Mouse (Mus musculus) ZHBTc4 (cell line): ENCODE data around the gene Msi2.

Source experiments
- DNase-seq: peaks from one replicate; pipeline ENCODE4 v3.0.0-alpha.2; 2011; ENCODE audit warnings: low read depth, low spot score

Msi2 gene

DNA sequence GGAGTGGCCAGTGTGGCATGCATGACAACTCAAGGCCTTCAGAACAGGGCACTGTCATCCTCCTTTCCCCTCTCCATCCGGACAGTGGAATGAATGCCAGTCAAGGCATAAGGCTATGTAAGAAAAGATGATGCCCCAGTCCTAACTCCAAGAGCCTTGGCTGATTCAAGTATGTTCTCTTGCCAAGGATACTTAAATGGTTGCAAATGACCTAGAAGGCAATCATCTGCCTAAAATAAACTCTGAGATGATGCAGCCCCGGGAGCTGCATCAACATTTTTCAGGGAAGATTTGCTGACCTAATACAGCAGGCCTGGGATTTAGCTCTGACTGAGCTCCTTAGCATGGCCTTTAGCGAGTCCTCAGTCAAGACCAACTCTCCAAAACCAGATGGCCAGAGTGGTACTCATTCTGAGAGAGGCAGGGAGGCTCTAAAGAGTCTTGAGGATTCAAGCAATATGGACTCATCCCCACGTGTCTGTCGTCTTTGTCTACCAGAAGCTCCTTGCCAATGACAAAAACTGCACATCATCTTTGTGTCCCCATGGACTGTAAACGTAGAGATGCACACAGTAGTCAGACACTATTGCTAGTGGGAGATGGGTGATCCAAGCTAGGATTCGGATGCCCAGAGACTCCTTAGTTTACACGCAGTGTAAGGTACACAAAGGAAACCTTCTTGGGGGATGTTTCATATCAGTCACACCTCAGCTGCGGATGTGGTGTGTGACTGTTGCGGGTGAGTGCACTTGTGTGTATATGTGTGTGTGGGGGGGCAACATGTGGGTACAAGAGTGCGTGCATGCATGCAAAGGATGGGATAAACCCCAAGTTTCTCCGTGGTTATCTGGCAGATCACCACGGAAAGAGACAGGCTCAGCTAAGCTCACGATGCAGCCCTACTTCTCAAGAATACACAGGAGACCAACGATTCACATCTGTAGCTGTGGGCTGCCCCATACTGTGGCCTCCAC lies 176.4 kb downstream of the Msi2 start:
- no peak for DNase-seq

DNA sequence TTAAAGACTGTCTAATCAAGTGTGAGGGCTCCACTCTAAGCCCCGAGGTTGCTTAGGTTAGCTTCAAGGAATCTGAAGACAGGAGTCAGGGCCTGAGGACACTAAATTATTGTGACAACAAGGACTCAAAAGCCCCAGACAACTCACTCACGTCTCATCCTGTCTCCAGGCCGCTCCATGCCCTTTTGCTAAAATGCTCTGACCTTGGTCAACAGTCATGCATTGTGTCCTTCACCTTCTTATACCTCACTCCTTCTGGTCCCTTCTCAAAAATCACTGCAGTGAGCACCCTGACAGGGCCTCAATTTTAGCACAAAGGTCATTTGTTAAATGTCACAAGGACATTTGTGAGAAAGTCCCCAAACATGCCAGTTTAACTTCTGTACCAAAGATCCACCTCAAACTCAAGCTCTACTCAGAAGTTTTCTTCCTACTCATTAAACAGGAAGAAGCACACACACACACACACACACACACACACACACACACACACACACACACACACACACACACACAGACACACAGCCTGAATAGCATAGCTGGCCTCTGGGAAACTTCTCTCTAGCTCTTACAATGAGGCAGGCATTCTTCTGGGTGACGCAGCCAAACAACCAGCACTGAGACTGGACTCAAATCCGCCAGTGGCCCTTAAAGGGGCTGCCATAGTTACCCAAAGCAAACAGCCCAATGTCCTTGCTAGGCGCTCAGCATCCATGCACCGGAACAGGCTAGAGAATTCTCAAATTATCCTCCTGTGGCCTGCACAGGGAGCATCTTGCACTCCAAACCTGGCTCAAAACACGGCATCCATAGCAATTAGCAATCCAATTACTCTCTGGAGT lies 178.5 kb downstream of the Msi2 start:
- no peak for DNase-seq

DNA sequence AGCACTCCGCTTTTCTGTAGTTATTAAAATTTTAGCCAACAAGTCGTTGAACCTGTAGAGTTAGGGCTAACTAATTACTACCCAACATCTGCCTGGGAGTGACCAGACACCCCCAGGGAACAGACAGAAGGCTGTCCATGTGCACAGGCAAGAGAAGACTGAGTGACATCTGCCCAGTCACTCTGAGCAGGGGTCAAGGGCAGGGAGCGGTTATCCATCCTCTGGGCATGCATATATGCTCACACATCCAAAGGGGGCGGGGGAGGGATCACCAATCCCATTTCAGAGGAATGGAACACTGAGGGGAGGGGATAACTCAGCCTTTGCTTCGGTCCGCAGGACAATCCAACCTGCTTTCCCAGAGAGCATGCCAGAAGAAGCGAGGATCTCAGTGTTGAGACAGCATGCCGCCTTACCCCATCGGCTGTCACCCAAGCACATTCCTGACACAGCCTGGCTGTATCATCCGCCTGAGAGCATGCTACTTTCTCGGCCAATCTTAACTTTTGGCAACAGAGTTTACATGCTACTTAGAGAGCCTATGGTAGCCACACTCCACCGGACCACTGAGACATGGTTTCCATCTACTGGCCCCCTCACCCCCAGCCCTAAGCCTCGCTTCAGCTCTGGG lies 179.5 kb downstream of the Msi2 start:
- DNase-seq, result no peak

DNA sequence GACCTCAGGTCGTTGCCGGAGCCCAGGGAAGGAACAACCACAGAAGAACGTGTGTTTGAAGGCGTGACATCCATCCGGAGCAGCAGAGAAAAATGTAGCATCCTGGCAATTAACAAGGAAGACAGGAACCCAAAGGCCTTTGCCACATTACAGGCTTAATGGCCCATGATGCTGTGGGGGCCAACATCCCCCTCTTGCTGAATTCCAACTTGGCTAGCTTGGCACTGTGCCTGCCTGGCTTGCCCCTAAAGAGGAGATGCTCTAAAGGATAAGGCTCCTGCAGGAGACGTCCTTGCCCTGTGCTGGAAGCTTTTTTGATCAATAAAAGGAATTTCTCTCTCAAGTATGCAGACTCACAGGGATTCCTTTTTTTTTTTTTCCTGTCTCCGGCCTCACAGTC lies 181.0 kb downstream of the Msi2 start:
- DNase-seq, result no peak

DNA sequence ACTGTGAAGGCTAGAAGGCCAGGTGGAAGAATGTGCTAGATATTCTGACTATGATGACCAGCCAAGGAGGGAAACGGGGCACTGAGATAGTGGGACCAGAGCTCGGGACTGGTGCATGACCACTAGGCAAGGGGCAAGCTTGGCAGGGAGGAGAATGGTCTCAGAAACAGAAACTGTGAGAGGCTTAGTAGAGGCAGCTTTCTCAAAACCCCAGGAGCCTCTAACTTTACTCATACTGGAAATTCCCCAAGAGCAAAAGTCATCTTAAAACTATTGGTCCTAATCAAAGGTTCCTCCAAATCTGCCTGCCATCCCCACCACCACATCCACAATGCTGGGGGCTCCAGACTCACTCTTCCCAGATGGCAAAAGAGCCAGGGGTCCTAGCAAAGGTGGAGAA lies 181.5 kb downstream of the Msi2 start:
- no peak for DNase-seq

DNA sequence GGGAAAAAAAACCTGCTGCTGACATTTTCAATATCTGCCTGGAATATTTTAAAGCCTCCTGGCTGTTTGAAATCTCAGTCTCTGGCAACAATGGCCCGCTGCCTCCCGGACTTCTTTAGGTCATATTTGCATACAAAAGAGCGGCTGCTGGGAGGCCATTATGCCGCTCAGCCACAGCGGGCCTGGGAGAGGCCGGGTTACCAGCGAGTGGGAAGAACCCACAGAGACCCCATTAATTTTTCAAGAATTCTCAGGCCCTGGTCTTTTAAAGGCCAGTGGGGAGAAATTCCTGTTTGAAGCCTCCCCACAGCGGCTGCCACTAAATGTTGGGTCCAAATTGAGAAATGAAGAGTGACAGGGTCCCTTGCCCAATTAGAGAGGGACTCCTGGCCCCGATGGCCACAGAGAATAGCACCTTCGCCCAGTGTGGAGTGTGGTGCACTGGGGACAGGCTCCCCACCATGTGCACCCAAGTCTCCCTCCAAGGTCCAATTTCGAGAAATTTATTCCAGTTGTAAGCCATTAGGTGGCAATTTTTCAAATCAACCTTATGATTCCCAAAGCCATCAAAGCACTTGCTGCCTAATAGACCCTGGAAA lies 183.9 kb downstream of the Msi2 start:
- peak; percentile 82 for DNase-seq

DNA sequence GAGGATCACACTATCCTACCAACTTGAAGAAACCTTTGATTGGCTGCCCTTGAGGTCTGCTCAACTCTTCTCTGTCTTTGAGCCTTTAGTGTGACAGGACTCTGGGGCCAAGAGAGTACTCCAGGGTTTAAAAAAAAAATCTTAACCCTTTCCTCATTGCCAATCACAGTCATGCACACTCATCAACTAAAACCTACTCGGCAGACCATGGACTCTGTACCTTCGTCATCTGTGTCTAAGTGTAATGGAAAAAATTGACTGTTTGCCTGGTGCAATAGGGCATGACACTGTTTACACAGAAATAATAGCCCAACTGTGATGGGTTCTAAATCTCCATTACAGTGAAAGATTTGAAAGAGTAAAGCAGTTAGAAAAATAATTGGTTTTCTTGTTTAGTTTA lies 186.3 kb downstream of the Msi2 start:
- no peak for DNase-seq

DNA sequence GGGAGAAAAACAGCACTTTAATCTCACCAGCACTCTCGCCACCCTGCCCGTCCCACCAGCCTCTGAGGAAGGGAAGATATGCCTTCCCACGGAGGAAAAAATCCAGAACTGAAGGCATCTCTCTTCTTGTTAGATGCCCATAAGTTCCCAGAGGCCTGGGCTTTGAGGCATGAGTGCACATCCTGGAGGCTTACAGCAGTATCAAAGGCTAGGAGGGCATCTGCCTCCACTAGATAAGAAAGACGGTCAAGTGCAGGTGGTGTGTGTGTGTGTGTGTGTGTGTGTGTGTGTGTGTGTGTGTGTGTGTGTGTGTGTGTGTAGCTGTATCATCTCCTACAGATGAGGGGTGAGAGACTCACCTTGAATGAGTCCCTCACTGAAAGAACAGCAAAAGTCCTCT lies 188.3 kb downstream of the Msi2 start:
- no peak for DNase-seq

DNA sequence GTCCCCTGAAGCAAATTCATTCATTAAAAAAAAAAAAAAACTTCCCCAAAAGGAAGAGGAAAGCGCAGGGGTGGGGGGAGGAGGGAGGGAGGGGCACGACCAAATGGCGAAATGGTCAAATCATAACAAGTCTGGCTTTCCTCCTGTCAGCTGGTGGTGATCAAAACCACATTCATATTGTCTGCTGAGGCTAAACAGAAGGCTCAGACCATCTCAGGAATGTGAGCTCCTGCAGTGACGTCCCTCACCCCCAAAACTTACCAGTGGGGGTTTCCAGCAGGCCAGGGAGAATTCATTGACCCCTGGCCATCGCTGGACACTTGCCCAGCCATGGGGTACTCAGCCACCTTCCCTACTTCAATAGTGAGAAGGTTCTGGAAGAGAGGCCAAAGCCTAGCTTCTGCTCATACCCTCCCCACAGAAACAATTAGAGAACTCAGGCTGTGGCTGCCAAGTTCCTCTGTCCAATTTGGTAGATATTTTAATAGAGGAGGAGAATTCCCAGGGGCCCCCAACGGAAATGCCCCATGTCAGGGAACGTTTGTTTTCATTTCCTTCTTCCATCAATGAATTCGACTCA lies 189.7 kb downstream of the Msi2 start:
- no peak for DNase-seq

DNA sequence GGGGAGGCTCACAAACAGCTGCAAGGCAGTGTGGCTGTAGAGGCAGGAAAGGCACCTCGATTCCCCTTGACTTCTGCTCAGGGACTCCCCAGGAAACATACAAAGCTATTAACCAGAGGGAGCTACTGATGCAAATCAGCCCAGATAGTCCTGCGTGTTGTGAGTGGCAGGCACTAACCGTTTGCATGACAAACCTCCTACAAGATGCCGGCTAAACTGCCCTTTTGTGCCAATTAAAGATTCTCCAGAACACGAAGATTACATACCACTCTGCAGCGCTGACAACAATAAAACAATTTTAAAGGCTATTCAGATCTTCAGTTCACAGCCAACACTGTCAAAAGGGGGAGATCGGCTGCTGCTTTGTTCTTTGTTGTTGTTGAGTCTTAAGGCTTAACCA lies 191.6 kb downstream of the Msi2 start:
- DNase-seq, result peak; percentile 75

DNA sequence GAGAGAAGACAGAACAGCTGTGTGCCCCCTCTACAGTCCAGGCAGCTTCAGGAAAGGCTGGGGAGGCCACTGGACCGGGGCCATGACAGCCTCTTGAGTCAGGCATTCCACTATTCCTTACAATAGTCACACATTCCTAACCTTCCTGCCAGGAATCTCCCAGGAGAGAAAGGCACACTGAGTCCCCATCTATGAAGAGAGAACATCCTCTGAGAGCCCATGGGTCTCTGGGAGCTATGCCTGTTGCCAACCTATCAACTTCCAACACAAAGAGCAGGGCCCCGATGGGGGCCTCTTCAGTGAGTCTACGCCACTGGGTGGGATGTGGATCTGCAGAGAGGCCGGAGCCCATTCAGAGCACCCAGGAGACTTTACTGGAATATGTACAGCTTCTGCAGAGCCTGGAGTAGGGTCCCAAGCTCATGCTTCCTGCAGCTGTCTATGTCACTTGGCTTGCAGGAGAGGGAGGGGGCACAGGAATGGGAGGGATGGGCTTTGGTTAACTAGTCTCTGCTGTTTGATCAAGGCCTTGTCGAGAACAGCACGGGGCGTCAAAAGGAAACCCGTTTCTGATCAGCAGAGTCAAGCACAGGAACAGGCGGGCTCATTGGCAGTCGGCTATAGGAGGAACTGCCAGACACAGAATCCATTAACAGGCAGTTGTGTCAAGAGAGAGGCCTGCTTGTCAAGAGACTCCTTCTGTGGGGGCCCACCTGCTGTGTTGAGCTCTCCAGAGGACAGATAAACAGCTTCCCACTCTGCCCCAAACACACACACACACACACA lies 193.3 kb downstream of the Msi2 start:
- DNase-seq, result peak; percentile 57

DNA sequence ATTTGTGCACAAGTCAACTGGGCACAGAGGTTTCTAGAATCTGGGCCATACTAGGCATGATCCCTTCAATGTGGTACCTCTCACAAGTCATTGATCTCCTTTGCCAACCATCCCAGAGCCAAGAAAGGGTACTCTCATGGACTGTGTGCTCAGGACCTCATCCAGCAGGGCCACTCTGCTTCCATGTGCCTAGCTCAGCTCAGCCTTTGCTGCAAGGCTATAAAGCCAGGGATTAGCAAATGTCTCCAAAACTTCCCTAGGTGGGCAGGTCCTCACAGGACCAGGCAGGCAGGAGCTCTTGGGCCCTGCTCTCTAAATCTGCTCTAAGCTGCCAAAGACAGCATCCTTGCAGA lies 193.9 kb downstream of the Msi2 start:
- DNase-seq, result no peak

DNA sequence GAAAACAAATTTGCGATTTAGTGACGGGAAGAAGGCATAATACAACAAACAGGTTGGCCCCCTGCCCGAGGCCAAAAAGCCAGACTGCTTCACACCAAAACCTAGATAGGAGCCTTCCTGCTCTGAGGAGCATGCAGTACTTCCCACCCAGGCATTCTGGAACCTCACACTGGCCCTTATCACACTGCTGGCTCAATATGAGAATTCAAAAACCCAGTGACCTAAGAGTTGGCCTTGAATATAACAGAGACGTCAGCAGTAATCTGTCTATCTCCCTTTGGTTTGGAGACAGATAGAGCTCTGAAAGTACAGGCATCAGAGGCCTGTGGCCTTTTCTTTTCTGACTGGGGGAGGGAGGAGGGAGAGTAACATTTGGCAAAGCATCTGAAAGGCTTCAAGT lies 194.4 kb downstream of the Msi2 start:
- DNase-seq, result no peak

DNA sequence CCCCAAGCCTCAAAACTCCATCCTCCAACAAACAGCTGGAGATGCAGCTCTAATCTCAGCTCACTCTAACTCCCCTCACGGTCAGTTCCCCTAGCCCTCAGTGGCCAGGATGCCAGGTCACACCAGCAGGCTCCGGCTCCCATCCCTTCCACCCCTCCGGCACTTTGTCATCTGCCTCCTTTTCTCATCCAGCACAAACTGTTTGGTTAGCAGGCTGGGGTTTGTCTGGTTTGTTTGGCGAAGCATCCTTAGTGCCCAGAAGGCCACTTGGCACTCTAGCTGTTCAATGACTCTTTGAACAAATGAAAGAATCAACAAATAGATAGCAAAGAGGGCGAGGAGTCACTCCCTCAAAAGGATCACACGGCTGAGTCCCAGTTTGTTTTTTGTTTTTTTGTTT lies 194.8 kb downstream of the Msi2 start:
- no peak for DNase-seq

DNA sequence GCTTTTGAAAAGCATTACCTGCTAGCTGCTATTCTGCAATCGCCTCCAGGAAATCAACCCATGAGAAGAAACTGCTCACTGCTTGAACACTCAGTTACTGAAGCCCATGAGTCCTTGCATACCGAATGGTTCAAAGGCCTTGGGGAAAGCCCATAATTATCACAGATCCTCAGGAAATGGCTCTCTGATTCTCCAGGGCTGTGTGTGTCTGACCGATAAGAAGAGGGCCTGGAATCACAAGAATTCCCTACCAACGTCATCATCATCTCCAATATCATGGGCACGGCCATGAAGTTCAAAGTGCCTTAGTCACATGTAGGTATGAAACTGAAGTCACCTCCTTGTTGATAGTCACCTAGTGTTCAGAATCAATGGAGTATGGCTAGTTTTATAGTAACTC lies 196.2 kb downstream of the Msi2 start:
- DNase-seq, result no peak

DNA sequence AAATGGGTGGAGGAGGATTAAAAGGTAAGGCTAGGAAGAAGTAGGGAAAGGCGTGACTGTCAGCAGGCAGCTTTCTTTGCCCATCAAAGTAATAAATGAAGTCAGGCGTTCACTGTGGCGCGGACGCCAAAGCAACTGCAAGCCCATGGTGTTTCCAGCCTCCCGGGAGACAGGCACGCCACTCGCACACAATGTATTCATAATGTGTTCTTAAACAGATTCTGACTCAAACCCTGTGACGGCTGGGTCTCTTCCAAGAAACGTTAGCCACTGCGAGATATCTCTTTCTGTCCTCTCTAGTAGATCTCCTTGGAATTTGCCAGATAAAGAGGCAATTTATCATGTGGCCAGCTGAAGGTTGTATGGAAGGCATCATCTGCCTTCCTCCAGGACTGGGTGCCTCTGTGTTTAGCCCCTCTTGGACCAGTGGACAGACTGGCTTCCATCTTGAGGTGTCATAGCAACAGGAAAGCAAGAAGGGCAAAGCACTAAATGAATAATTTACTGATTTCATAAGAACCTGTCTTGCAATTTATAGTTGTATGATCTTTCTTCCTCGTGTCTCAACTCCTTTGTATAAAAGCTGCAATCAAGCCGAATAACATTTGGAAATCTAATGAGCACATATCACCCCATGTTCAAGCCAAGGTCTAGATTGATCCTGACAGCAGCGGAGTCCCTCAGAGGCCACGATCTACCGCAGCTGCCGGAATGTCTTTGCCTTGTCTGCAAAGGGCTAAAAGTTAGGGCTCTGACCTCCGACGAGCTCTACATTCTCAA lies 197.2 kb downstream of the Msi2 start:
- no peak for DNase-seq

DNA sequence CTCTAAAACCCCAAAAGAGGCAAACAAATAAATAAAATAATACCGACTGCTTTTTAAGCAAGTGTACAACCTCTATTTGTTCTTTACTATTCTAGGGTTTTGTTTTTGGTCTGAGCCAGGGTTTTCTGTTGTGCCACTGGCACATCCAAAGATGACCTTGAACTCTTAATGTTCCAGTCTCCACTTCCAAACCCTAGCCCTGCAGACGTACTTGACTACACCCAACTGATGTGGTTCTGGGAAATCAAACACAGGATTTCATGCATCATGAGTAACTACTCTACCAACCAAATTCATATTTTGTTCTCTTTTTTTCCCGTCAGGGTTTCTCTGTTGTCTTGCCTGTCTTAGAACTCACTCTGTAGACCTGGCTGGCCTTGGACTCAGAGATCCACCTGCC lies 200.0 kb downstream of the Msi2 start:
- no peak for DNase-seq

DNA sequence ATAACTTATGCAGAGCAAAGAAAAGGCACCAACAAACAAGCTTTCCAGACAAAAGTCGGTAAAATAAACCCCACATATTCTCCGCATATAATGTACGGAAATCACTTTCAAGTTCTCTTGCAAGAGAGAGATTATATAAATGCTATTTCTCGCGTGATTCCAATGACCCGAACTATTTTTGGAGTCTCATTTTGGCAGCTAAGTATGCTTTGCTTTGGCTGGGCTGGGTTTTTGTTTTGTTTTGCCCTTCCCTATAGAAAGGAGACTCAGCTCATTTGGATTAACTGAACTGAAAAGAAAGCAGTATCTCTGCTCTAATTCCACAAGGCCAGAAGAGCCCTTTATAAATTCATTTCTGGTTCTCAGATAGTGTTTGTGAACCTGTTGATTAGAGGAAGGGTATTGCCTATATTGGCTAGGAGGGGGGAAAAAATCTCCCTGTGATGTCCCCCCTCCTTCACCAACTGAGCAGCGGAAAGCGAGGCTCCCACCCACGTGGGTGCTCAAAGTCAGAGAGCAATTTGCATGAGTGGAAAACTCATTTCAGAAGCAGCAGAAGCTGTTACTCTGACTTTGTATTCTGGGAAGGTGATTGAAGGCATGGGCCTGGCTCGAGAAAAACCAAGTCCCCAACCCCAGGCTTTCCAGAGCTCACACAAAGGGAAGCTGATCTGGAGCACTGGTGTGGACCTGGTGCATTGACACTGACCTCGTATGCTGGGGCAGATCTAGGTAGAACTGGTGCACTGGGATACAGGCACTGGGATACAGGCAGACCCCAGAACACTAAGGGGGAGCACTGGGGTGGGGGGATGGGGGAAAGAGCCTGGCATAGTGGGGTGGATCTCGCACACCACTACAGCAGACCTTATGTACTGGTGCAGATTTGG lies 201.5 kb downstream of the Msi2 start:
- no peak for DNase-seq
